Mouse (Mus musculus) layer of hippocampus, adult 8-10 months (tissue): ENCODE data around the gene Gm12184. TPM values are rescaled to one million over a fixed set of nuclear protein-coding genes. Genes with fewer than 3 reads are reported as not detected.

ENCODE experiments used
- total RNA-seq, 4 experiments: library from RNA; stranded (reverse); gene quantifications; 2 replicates each; pipeline ENCODE4 v1.2.4; 2022

Gm12184 gene
- total RNA-seq, 4 experiments from 2014 or later: 0.40 to 3.0 (median 1.0) TPM

Other genes starting within 250 kb of the Gm12184 start
- gene Rack1, start 26.3 kb downstream of the Gm12184 start, total RNA-seq: 100 to 1,000 TPM; 240 to 284 (median 258) TPM
- 10 to 100 TPM; 45.7 to 73.5 (median 57.9) TPM for gene Trim41, start 9.3 kb downstream of the Gm12184 start, total RNA-seq
- gene Trim7, start 515 bp downstream of the Gm12184 start, total RNA-seq: 1 to 10 TPM; 2.2 to 3.4 (median 3.1) TPM
- 10 to 100 TPM in 2 of 4 experiments, 1 to 10 TPM in 2; 6.8 to 25.6 (median 12.4) TPM for gene Irgm1, start 45.0 kb upstream of the Gm12184 start, total RNA-seq
- 1 to 10 TPM in 1 of 4 experiments, under 1 TPM in 2, not detected in 1; 0.20 to 1.0 (median 0.29) TPM for gene Gm5431, start 75.6 kb upstream of the Gm12184 start, total RNA-seq
- 1 to 10 TPM in 2 of 4 experiments, under 1 TPM in 1, not detected in 1; 0.56 to 3.8 (median 2.4) TPM for gene Psme2b, start 119.5 kb upstream of the Gm12184 start, total RNA-seq
- gene Olfr56, start 152.2 kb upstream of the Gm12184 start, total RNA-seq: not detected
- gene 9930111J21Rik1, start 152.7 kb upstream of the Gm12184 start, total RNA-seq: 1 to 10 TPM in 3 of 4 experiments, under 1 TPM in 1; 0.95 to 3.3 (median 1.6) TPM
- 1 to 10 TPM in 1 of 4 experiments, under 1 TPM in 3; 0.16 to 1.1 (median 0.39) TPM for gene Gm12185, start 165.6 kb upstream of the Gm12184 start, total RNA-seq
- 1 to 10 TPM in 1 of 4 experiments, under 1 TPM in 3; 0.34 to 1.1 (median 0.48) TPM for gene Tgtp1, start 167.5 kb upstream of the Gm12184 start, total RNA-seq
- gene 9930111J21Rik2, start 224.6 kb upstream of the Gm12184 start, total RNA-seq: 1 to 10 TPM in 3 of 4 experiments, under 1 TPM in 1; 0.92 to 4.2 (median 2.6) TPM
- under 1 TPM in 2 of 4 experiments, not detected in 2; 0.16 to 0.71 TPM for gene Tgtp2, start 237.6 kb upstream of the Gm12184 start, total RNA-seq
- gene Ifi47, start 249.9 kb upstream of the Gm12184 start, total RNA-seq: 1 to 10 TPM in 2 of 4 experiments, under 1 TPM in 2; 0.89 to 1.4 (median 1.1) TPM